Mouse (Mus musculus) gastrocnemius, postnatal 10 days (tissue): ENCODE results near the gene Nap1l4. TPM values are rescaled to one million over a fixed set of nuclear protein-coding genes. Genes with fewer than 3 reads are reported as not detected.

Source experiments
- DNase-seq: peaks from one replicate; pipeline ENCODE4 v3.0.0; 2021; ENCODE audit warnings: mixed read lengths
- total RNA-seq, 2 experiments: library from RNA; stranded (reverse); gene quantifications; 2 replicates each; pipeline ENCODE4 v1.2.3; 2021

Gene Nap1l4
- total RNA-seq, 2 experiments from 2014 or later: 164 to 169 TPM

DNA sequence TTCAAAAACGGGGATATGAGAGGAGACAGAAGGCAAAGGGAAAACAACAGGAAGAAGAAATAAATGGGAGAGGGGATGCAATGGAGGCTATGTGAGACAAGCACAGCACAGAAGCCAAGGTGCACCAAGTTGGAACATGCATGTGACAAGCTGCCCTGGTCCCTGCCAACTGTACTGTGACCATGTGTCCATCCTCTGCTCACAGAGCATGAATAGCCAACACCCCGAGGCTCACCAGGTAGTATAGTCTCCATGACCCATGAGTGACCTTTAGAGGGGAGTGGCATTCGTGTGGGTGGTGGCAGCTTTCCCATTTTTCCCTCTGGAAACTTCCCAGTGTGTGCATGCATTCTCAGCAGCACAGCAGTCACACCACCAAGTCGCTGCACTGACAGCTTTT lies 29.6 kb downstream of the Nap1l4 start:
- no peak for DNase-seq

DNA sequence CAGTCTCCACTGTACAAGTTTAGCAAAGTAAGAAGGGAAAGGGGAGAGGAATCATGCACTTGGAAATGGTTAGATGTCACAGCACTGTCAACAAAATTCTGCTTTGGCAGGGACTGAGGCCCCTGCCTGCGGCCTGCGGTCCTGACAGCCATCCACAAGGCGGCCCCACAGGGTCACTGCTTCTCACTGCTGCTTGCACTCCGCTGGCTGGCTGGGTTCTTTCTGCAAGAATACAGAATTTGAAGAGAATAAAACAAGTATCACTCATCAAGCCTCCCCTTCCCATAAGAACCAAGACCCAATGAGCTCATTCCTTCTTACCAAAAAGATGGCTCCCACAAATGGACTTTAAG lies 34.5 kb downstream of the Nap1l4 start:
- no peak for DNase-seq

DNA sequence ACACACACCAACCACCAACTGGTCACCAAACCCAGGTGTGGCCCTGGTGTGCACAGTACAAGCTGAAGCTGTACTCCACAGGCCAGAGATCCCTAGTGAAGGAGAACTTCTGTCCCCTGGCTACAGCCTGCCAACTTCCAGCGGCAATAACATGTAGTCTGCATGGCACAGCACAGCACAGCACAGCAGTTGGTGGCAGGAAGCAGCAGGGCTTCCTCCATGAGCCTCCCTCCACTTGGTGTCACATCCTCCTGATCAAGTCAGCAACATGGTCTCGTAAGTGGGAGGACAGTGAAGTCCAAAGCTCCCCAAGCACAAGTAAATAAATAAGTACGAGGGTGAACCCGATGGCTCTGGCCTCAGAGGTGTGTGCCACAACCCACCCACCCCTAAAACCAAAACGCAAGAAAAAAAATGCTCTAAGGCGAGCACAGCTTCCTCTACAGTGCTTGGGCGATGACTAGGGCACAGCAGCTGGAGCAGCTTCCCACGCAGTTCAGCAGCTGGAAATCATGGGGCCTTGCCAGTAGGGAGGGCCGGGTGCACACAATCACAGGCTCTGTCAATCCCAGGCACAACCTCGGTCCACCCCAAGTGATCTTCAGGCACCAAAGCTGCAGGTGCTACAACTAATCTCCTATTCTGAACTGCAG lies 35.0 kb downstream of the Nap1l4 start:
- no peak for DNase-seq

DNA sequence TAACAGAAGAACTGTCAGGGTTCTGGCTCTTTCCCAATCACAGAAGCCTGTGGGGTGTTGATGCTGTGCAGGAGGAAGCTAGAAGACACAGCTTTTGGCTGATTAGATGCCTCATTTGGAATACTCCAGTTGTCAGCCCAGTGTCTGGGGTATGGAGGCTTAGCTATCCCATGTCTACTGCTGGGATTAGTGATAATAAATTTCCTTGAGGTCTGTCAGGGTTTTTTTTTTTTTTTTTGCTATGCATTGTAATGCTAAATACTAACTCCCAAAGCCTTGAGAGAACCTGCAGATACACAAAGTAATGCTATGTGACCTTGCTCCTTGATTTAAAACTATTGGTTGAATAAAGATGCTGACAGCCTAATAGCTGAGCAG lies 37.6 kb downstream of the Nap1l4 start:
- DNase-seq: no peak

DNA sequence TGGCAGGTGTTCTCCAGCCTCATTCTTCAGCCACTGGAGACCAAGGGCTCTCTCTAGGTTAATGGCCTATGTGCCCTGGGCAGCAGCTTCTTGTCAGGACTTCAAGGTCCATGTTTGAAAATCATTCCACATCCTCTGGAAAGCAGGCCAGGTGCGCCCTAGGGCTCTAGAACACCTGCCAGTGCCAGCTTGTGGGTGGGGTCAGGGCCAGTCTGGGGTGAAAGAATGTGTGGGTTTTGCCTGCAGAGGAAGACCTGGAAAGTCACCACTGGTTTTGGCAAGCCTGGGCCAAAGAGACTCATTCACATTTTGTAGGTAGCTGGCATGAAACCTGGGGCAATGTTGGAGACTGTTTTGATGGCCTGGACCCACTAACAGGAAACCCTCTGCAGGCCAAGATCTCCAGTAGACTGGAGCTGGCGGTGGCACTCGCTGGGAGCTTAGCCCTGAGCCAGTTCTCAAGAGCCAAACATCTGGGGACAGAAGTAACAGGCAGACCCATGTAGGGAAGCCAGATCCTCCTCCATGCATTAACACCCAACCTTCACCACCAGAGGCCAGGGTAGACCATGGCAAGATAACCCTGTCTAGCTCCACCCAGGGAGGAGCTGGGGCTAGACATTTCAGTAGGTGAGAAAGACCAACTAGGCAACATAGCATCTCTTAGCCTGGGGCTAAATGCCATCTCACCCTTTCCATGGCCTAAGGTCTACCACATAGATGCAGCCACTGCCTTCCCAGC lies 38.1 kb downstream of the Nap1l4 start:
- DNase-seq: no peak

DNA sequence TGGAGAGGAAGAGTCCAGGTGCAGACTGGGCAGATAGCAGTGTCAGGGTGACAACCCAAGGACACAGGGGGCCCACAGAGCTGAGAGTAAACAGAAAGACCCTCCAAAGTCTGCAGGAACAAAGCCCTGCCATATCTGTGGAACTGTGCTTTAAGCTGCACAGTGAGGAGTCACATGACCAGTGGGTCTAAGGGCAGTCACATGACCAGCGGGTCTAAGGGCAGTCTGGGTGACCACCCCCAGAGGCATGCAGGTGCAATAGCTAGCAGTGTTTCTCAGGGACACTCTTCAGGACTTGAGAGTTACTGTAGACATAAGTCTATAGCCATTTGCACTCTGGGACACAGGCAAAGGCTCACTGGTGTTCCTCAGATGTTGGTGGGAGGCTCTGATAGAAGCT lies 39.3 kb downstream of the Nap1l4 start:
- no peak for DNase-seq

DNA sequence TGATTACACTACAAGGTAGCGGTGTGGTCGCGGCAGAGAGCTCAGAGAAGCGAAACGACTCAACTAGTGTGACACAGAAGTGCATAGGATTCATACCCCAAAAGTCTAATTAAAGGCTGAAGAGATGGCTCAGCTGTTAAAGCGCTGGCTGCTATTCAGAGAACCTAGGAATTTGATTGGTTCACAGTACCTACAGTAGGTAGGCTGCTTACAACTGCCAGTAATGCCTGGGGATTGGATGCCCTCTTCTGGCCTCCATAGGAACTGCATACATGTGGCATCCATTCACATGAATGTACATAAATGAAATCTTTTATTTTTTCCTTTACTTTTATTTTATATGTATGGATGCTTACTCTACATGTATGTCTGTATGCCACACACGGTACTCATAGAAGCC lies 42.2 kb downstream of the Nap1l4 start:
- peak; percentile 47 for DNase-seq

DNA sequence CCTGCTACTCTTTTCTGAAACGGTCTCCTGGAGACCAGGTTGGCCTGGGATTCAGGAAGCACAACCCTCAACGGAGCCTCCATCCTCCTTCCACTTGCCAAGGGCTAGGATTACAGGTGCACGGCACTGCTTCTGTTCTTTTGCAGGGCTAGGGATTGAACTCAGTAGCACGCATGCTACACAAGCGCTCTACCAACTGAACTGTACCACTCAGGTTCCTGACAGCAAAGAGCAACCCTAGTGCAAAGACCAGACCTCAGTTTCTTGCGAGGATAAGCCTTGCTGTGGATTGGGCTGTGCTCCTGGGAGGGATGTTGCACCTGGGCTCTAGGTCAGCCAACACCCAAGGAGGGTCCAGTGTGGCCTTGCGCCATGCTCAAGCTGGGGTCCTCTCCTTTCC lies 42.6 kb downstream of the Nap1l4 start:
- no peak for DNase-seq

DNA sequence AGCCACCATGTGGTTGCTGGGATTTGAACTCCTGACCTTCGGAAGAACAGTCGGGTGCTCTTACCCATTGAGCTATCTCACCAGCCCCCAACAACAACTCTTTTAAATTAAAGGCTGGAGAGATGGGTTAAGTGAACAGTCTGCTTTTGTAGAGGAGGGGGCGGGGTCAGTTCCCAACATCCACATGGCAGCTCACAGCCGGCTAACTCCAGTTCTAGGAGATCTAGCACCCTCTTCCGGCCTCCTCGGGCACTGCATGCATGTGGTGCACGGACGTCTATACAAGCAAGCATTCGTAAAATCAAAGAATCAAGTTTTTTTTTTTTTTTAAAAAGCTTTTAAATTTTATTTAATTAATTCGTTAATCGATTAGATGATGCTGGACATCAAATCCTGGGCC lies 43.1 kb downstream of the Nap1l4 start:
- DNase-seq: peak; percentile 82

DNA sequence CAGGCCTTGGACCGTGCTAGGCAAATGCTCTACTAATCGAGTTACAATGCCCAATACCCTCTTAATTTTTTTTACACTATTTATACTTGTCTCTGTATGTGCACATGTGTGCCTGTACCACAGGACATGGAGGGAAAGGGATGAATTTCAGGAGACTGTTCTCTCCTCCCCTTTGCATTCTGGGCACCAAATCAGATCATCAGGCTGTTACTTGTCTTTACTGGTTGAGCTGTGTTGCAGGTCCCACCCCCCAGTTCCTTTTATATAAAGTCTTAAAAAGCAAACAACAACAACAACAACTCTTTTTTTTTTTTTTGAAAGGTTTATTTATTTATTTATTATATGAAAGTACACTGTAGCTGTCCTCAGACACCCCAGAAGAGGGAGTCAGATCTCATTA lies 43.5 kb downstream of the Nap1l4 start:
- no peak for DNase-seq

DNA sequence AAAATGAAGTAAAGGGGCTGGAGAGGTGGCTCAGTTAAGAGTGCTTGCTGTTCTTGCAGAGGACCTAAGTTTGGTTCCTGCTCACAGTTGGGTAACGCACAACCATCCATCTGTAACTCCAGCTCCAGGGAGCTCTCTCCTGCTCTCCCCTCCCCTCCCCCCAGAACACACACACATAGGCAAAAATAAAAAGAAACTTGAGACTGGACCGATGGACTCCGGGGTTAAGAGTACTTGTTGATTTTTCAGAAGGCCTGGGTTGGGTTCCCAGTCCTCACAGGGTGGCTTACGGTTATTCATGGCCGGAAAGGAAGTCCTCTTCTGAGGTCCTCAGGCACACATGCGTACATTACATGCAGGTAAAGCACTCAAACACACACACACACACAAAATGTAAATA lies 45.0 kb downstream of the Nap1l4 start:
- DNase-seq: no peak

DNA sequence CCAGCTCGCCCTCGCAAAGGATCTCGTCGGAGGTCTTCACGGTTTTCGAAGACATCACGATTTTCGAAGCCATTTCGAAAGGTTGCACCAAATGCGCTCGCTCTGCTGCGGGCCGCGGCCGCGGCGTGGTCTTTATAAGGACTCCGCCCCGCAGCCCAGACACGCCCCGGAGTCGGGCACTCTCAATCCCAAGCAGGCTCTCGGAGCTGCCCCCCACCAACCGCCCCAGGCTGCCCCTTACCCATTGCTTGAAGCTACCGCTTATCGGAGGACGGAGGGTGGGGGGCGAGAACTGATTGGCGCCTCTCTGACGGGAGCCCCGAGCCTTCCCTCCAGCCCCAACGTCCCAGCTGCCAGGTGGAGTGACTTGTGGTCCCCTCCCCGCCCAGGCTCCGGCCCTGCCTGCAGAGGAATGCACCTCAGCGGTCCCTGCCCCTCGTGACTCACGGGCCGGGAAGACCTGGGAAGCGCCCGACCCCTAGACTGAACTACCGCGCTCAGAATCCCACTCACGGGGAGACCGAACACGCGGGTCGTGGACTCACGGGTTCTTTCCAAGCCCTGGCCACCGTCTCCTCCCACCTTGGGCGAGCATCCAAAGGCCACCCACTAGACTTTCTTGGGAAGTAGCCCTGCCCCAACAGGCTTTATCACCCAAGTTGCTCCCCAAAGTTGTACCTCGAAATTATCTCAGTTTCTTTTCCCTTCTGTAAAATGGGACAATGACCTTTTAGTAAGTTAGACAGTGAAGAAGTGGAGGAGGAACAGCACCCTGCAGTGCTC lies 46.3 kb downstream of the Nap1l4 start, which contains the start of gene Phlda2:
Gene Phlda2, minus strand, starts transcription at position 733 of the 783 bp plus-strand sequence.
- DNase-seq: no peak

DNA sequence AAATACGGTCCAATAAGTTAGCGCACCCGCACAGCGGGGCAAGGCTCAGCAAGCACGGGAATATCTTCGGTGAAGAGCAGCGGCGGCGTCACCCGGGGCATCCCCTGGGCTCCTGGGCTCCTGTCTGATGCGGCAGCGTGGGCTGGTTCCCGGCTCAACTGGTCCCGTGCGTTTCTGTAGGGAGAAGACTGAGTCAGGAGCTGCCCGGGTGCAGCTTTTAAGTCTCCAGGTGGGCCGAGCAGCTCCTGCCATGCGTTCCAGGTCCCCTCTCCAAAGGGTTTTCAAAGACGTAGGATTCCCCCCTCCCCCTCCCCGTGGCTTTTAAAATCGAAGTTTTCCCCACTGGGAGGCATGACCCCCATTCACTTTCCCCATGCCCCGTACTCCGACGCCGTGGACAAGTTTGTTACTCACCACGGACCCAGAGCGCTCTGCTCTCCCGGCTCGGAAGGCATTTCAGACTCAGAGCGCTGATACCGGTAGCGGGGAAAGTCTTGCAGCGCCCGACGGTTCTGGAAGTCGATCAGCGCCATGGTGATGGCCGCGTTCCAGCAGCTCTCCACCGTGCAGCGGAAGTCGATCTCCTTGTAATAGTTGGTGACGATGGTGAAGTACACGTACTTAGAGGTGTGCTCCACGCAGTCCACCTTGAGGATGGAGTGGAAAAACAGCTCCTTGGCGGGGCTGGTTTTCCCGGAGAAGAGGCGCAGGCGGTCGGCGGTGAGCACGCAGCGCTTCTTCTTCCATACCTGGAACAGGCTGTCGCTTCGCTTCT lies 47.1 kb downstream of the Nap1l4 start:
- DNase-seq: peak; percentile 56

DNA sequence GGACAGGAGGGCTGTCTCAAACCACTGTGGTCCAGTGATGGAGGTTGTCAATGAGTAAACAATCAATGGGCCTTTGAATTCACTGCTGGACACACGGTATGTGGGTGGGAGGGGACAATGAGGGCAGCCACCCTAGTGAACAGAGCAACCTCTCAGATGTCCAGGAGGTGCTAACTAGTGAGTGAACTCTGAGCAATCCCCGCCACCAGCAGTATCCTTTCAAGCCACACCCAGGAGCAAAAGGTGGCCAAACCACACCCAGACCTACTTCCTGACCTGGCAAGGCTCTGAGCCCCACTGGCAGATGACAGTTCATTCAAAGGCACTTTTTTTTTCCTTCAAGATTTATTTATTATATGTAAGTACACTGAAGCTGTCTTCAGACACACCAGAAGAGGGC lies 48.0 kb downstream of the Nap1l4 start:
- no peak for DNase-seq

DNA sequence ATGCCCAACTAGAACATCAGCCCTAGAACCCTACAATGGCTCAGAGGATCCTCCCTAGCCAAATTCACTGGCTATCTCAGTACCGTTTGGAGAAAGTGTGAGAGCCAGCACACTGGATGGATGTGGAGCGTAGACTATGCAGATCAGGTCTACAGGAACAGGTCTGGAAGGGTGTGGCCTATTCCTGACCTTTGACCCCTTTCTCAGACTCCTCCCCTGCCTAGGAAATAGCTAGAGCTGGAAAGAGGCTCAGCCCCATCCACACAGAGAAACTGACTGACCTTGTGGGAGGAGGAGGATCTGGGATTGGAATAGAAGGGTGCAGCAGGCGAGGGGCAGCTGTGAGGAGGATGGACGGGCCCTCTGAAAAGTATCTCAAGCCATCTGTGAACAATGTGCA lies 50.3 kb downstream of the Nap1l4 start:
- DNase-seq: no peak

DNA sequence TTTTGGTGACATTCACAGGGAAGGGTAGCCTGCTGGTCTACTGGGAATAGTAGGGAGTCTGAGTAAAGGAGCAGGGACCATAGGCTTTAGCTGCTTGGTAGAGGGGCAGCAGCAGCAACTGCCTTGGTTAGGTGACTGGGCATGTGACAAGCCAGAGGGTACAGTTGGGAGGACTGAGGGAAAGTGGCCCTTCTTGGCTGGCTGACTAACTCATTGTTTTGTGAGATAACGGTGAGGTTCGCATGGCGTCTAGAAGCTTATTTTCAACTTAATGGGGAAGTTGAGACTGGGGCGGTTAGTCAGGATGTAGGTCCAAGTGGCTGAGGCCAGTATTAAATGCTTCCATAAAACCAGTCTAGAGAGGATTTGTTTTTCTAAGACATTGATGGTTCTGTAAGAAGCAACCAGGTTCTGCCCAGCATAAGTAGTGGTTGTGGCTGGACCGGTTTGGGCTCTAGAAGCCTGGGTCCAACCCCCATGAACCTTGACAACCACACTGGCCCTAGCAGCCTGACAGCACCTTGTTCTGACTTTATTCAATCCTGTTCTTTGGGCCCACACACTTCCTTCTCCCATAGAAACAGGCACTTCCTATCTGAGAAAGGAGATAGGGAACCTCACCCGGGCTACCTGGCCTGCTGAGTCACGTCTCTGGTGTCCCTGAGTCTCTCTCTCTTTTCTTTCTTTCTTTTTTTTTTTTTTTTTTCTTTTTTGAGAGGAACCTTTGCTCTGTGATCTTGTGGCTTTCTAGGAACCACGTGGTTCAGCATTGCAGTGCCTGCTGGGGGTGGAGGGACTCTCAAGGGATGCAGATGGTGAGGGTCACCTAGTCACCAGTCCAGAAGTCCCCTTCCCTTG lies 53.6 kb downstream of the Nap1l4 start:
- no peak for DNase-seq

DNA sequence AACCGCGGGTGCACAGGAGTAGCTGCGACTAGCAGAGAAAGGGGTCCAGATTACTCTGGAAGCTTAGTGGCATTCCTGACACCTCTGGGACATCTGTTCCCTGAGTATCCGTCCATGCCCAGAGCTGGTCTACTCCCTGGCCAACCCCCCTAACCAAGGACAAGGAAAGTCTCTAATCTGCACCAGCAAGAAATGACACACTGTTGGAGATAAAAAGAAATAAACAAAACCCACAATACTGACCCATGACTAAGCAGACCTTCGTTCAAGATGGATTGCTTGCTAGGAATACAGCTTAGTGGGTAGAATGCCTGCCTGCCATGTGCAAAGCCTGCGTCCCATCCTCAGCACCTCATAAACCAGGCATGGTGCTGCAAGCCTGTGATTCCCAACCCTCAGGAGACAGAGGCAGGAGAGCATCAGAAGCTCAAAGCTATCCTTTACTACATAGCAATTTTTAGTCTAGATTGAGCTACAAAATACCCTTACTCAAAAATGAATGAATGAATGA lies 55.2 kb downstream of the Nap1l4 start:
- DNase-seq: no peak

DNA sequence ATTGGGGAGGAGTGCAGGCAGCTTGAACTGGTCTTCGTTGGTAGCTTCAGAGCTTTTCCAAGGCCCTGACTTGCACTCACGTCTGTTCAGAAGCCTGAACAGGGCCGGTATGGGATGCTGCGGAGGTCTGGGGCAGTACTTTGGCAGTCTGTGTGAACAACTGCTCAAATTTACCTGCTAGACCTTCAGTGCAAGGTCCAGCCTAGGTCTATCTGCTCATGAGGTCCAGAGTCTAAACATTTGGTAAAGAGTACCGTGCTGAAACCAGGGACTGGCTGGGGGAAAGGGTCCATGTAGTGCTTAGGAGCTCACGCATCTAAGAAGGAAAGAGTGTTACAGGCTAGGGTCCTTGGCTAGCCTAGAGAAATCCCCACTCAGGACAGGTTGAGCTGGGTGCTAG lies 59.2 kb downstream of the Nap1l4 start:
- DNase-seq: no peak

DNA sequence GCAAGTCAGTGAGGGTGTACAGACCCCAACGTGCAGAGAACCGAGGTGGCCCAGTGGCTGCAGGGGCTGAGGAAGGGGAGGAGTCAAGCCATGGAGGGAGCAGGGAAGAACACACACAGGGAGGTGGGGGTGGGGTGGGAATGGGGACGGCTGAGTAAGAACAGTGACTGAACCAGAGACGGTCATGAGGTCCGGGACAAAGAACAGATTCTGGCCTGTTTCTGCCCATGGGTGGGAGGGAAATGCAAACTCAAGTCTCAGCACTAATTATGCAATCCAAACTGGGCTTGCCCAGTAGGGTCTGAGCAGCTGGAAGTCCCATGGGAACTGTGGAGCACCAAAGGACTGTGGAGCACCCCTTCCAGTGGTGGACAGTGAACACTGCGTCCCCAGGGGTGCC lies 66.4 kb downstream of the Nap1l4 start:
- DNase-seq: no peak

DNA sequence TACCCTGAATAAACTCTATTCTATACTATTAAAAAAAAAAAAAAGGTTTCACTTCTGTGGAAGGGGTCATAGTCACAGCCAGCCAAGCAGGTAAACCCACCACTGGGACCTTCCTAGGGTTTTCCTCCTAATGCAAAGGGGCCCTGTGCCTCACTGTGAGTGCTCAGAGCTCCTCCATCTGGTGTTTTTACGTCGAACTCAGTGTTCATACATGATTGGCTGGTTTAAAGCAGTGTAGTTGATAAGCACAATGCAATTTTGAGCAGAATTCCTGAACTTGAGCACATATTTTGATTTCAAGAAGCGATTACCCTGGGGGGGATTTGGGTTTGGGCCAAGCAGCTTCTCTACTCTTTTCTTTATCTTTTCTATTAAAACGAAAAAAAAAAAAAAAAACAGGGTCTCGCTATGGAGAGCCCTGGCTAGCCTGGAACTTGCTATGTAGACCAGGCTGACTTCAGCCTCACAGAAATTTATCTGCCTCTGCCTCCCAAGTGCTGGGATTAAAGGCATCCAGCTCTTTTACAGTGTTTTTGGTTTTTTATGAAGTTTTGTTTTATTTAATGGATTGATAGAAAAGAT lies 67.0 kb downstream of the Nap1l4 start:
- DNase-seq: no peak

DNA sequence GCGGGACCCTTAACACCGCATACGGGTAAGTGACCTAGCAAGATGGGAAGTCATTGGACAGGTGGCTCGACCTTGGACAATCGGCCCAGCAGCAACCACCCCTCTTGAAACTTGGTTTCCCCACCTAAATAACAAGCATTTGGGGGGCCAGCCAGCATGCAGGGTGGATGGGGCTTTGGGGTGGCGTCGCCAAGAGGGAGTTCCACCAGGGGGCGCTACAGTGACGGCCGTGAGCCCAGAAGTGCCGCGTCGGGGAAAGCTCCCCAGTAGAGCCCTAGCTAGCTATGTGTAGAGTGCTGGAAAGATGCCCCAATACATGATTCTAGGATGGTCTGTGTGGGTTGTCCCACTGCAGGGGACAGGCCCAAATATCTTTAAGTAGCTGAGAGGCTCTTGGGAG lies 68.4 kb downstream of the Nap1l4 start:
- DNase-seq: peak; percentile 81
